Mouse (Mus musculus): ENCODE data around the gene Psme3. TPM values are rescaled to one million over a fixed set of nuclear protein-coding genes. Genes with fewer than 3 reads are reported as not detected.

Psme3 gene
- total RNA-seq, 1 experiment = 57.0 TPM

- H3K4me1 ChIP-seq (ENCODE audit: control insufficient read depth in 2 of 2, insufficient read depth in 2 of 2, low read length in 2 of 2, poor library complexity in 1 of 2) = peaks cover 0 to 12% of the 10 kb centered on the region in 2 experiments; a peak in 3 of 4 replicates
- TF ChIP-seq CHD2 (IDR thresholded peaks at IDR 0.05; ENCODE audit: low read depth, low read length) (no peak), ZC3H11A (IDR thresholded peaks at IDR 0.05; ENCODE audit: borderline replicate concordance, low read depth, low read length) (no peak)
- DNase-seq (ENCODE audit: low read depth, low spot score) = no peak
- in situ Hi-C loops (cut with MboI; ENCODE audit: low sequenced_read_pairs in 2 of 2, unreplicated experiment in 2 of 2) = no loop called here
- peak overlapping the region; percentile 31 to 41 for H3K4me3 ChIP-seq (ENCODE audit: insufficient read depth in 1 of 2, low read depth in 1 of 2, low read length in 2 of 2, poor library complexity in 1 of 2, severe bottlenecking in 1 of 2)
- H3K9ac ChIP-seq (ENCODE audit: insufficient read depth, low read depth, low read length, poor library complexity, severe bottlenecking) = peak overlapping the region; percentile 29
- no peak overlapping the region for H3K27ac ChIP-seq (ENCODE audit: insufficient read depth, low read depth, low read length, poor library complexity, severe bottlenecking)
- H3K36me3 ChIP-seq (ENCODE audit: control insufficient read depth, insufficient read depth, low read length, poor library complexity, severe bottlenecking) = no peaks in the 10 kb centered on the region
- no peaks in the 10 kb centered on the region for H3K9me3 ChIP-seq (ENCODE audit: control insufficient read depth, insufficient read depth, low read depth, low read length)
Observed at GRCm38 (mm10) chr11:101276319-101277070, 39.5 kb upstream of the Psme3 start.

- Histone ChIP-seq H3K4me1 (ENCODE audit: control insufficient read depth in 2 of 2, insufficient read depth in 2 of 2, low read length in 2 of 2, poor library complexity in 1 of 2) (peaks cover 0 to 12% of the 10 kb centered on the region in 2 experiments; a peak in 3 of 4 replicates), H3K36me3 (ENCODE audit: control insufficient read depth, insufficient read depth, low read length, poor library complexity, severe bottlenecking) (no peaks in the 10 kb centered on the region), H3K9ac (ENCODE audit: insufficient read depth, low read depth, low read length, poor library complexity, severe bottlenecking) (peak overlapping the region; percentile 72)
Observed at GRCm38 (mm10) chr11:101277381-101278222, 38.4 kb upstream of the Psme3 start.

DNA sequence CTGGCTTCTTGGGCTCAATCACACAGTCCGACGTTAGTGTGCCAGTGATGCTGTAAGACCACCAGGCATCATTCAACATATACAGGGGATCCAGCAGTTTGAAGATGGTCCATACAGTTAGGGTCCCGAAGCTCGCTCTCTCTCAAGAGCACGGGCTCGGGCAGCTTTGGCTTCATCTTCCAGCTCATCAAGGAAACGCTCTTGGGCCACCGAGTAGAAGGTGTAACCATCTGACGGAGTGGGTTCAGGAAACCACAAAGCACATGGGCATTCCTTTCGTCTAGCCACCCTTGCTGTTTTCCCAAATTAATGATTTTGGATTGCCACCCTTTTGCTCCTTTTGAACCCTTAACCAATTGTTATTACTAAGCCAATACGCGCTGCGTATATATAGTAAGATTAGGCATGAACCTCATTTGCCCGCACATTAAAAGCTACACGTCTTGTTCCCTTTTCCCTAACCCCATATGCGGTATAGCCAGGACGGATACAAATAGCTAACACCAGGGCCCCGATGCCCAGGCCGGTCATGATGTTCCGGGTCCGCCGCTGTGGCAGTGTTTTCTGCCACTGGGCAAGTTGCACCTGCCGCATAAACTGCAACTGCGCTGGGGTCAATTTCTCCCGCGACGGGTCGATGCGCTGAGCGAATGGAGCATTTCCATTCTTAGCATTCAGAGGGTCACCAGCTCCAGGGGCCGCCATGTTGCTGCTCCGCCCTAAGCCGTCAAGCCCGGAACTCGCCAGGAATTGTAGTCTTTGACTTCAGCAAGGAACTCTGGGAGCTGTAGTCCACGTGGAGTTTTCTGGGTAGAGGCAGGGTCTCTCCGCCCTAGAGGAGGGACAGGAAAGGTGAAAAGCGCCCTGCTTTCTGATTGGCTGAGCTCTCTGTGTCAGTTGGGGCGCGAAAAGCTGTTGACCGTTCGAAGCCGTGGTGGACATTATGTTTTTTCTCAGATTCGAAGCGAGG is 37.5 kb upstream of the Psme3 start, which contains the start of the genes Cntd1 and Coa3:
Gene Cntd1 (plus strand): TSS at position 790 of the 970 bp plus-strand sequence.
Gene Coa3 (minus strand): TSS at position 892 of the 970 bp plus-strand sequence.
- in situ Hi-C loops (cut with MboI; ENCODE audit: low sequenced_read_pairs in 2 of 2, unreplicated experiment in 2 of 2) = no loop called here
- no peaks in the 10 kb centered on the region for H3K9me3 ChIP-seq (ENCODE audit: control insufficient read depth, insufficient read depth, low read depth, low read length)
- no peaks in the 10 kb centered on the region for H3K36me3 ChIP-seq (ENCODE audit: control insufficient read depth, insufficient read depth, low read length, poor library complexity, severe bottlenecking)
- peak; percentile 86 for DNase-seq (ENCODE audit: low read depth, low spot score)
- peaks cover 0 to 12% of the 10 kb centered on the region in 2 experiments; a peak in 3 of 4 replicates for H3K4me1 ChIP-seq (ENCODE audit: control insufficient read depth in 2 of 2, insufficient read depth in 2 of 2, low read length in 2 of 2, poor library complexity in 1 of 2)
- H3K4me3 ChIP-seq (ENCODE audit: insufficient read depth in 1 of 2, low read depth in 1 of 2, low read length in 2 of 2, poor library complexity in 1 of 2, severe bottlenecking in 1 of 2) = peak within 1 kb of the TSS; percentile 73 to 95
- H3K27ac ChIP-seq (ENCODE audit: insufficient read depth, low read depth, low read length, poor library complexity, severe bottlenecking) = no peak within 1 kb of the TSS
- peak within 1 kb of the TSS; percentile 72 for H3K9ac ChIP-seq (ENCODE audit: insufficient read depth, low read depth, low read length, poor library complexity, severe bottlenecking)
- 0 out of 2 replicates have a peak, but pooled peaks have one; percentile 60 for TF ChIP-seq CHD2 (IDR thresholded peaks at IDR 0.05; ENCODE audit: low read depth, low read length)
- no peak for TF ChIP-seq ZNF384 (IDR thresholded peaks at IDR 0.05; ENCODE audit: low read depth, low read length)
- TF ChIP-seq HCFC1 (IDR thresholded peaks at IDR 0.05; ENCODE audit: borderline replicate concordance, insufficient read depth, low read length) = peak; percentile 92

More at GRCm38 (mm10) chr11:101277381-101278222, 38.4 kb upstream of the Psme3 start:
- H3K4me3 ChIP-seq (ENCODE audit: insufficient read depth in 1 of 2, low read depth in 1 of 2, low read length in 2 of 2, poor library complexity in 1 of 2, severe bottlenecking in 1 of 2) = peak overlapping the region; percentile 73 to 95
- no peak overlapping the region for H3K27ac ChIP-seq (ENCODE audit: insufficient read depth, low read depth, low read length, poor library complexity, severe bottlenecking)
- H3K9me3 ChIP-seq (ENCODE audit: control insufficient read depth, insufficient read depth, low read depth, low read length) = no peaks in the 10 kb centered on the region
- in situ Hi-C loops (cut with MboI; ENCODE audit: low sequenced_read_pairs in 2 of 2, unreplicated experiment in 2 of 2) = no loop called here
- DNase-seq (ENCODE audit: low read depth, low spot score) = no peak
- no peak for TF ChIP-seq MAFK (IDR thresholded peaks at IDR 0.05; ENCODE audit: insufficient read depth, low read depth, low read length)
- TF ChIP-seq HCFC1 (IDR thresholded peaks at IDR 0.05; ENCODE audit: borderline replicate concordance, insufficient read depth, low read length) = no peak

- no peaks in the 10 kb centered on the region for H3K9me3 ChIP-seq (ENCODE audit: control insufficient read depth, insufficient read depth, low read depth, low read length)
- no peaks in the 10 kb centered on the region for H3K36me3 ChIP-seq (ENCODE audit: control insufficient read depth, insufficient read depth, low read length, poor library complexity, severe bottlenecking)
- in situ Hi-C loops (cut with MboI; ENCODE audit: low sequenced_read_pairs in 2 of 2, unreplicated experiment in 2 of 2) = no loop called here
- H3K4me3 ChIP-seq (ENCODE audit: insufficient read depth in 1 of 2, low read depth in 1 of 2, low read length in 2 of 2, poor library complexity in 1 of 2, severe bottlenecking in 1 of 2) = peak overlapping the region; percentile 39 to 95
- H3K27ac ChIP-seq (ENCODE audit: insufficient read depth, low read depth, low read length, poor library complexity, severe bottlenecking) = no peak overlapping the region
- TF ChIP-seq ZC3H11A (IDR thresholded peaks at IDR 0.05; ENCODE audit: borderline replicate concordance, low read depth, low read length) (no peak), MAFK (IDR thresholded peaks at IDR 0.05; ENCODE audit: insufficient read depth, low read depth, low read length) (no peak), HCFC1 (IDR thresholded peaks at IDR 0.05; ENCODE audit: borderline replicate concordance, insufficient read depth, low read length) (no peak), CHD2 (IDR thresholded peaks at IDR 0.05; ENCODE audit: low read depth, low read length) (no peak), ZNF384 (IDR thresholded peaks at IDR 0.05; ENCODE audit: low read depth, low read length) (no peak)
- peak overlapping the region; percentile 53; the same call in 1 of the 2 replicates for H3K9ac ChIP-seq (ENCODE audit: insufficient read depth, low read depth, low read length, poor library complexity, severe bottlenecking)
- no peak for DNase-seq (ENCODE audit: low read depth, low spot score)
- H3K4me1 ChIP-seq (ENCODE audit: control insufficient read depth in 2 of 2, insufficient read depth in 2 of 2, low read length in 2 of 2, poor library complexity in 1 of 2) = peaks cover 0 to 12% of the 10 kb centered on the region in 2 experiments; a peak in 3 of 4 replicates
Observed at GRCm38 (mm10) chr11:101279193-101279569, 36.8 kb upstream of the Psme3 start.
